Comparison of ENCODE assay signal across 8 mouse cellular contexts in genomic region chr7:109781470-109782203, GRCm38 (mm10). TPM values are rescaled to one million over a fixed set of nuclear protein-coding genes. Genes with fewer than 3 reads are reported as not detected.
DNase-seq lines count a peak whose midpoint lies in the region; ATAC-seq and TF ChIP-seq lines count a peak whose summit lies in the region.

Gene Nrip3, minus strand, starts transcription at chr7:109782025.

- ATAC-seq in embryonic facial prominence, embryonic 12.5 days (ENCODE audit: insufficient number of reproducible peaks, insufficient read depth, low FRiP score, low TSS enrichment), result peak; percentile 76
- ATAC-seq in limb, embryonic 11.5 days (ENCODE audit: insufficient number of reproducible peaks, low FRiP score, low TSS enrichment, low read depth), result peak; percentile 82
- peak; percentile 91 for ATAC-seq in midbrain, embryonic 13.5 days

- 1% methylated on average over 52 of the region's 52 CpGs for WGBS in embryonic facial prominence, embryonic 12.5 days
- 2% methylated on average over 52 of the region's 52 CpGs for WGBS in heart, adult 2 months
- 2% methylated on average over 49 of the region's 52 CpGs for WGBS in limb, embryonic 11.5 days
- under 1% methylated on average over 52 of the region's 52 CpGs for WGBS in midbrain, embryonic 13.5 days

- TF ChIP-seq POLR2A in heart, adult 2 months (IDR thresholded peaks at IDR 0.05; ENCODE audit: insufficient read depth, low read depth, low read length), result no peak

- H3K36me3 ChIP-seq in embryonic facial prominence, embryonic 12.5 days, result no peaks in the 10 kb centered on the region
- H3K36me3 ChIP-seq in heart, adult 2 months (ENCODE audit: control insufficient read depth, insufficient read depth, low read length), result no peaks in the 10 kb centered on the region
- H3K36me3 ChIP-seq in limb, embryonic 11.5 days (ENCODE audit: control insufficient read depth, insufficient read depth, low read length), result no peaks in the 10 kb centered on the region
- no peaks in the 10 kb centered on the region for H3K36me3 ChIP-seq in midbrain, embryonic 13.5 days

- no peaks in the 10 kb centered on the region for H3K9me3 ChIP-seq in embryonic facial prominence, embryonic 12.5 days
- H3K9me3 ChIP-seq in limb, embryonic 11.5 days (ENCODE audit: control insufficient read depth, low read length), result no peaks in the 10 kb centered on the region
- no peaks in the 10 kb centered on the region for H3K9me3 ChIP-seq in midbrain, embryonic 13.5 days

- H3K27ac ChIP-seq in embryonic facial prominence, embryonic 12.5 days, result no peak within 1 kb of the TSS
- no peak within 1 kb of the TSS for H3K27ac ChIP-seq in heart, adult 2 months
- H3K27ac ChIP-seq in limb, embryonic 11.5 days (replicated peaks; ENCODE audit: low read depth, low read length), result no peak within 1 kb of the TSS
- no peak within 1 kb of the TSS for H3K27ac ChIP-seq in midbrain, embryonic 13.5 days

- H3K4me1 ChIP-seq in embryonic facial prominence, embryonic 12.5 days, result peaks cover 10% of the 10 kb centered on the region; the same call in 1 of the 2 replicates
- no peaks in the 10 kb centered on the region for H3K4me1 ChIP-seq in heart, adult 2 months (ENCODE audit: control insufficient read depth, insufficient read depth, low read length)
- H3K4me1 ChIP-seq in limb, embryonic 11.5 days (ENCODE audit: control insufficient read depth, insufficient read depth, low read length), result 0 out of 2 replicates have a peak, but pooled peaks cover 7% of the 10 kb centered on the region
- peaks cover 14% of the 10 kb centered on the region for H3K4me1 ChIP-seq in midbrain, embryonic 13.5 days (replicated peaks)

- TF ChIP-seq EP300 in heart, adult 2 months (IDR thresholded peaks at IDR 0.05; ENCODE audit: insufficient read depth, low read depth, low read length), result no peak

- TF ChIP-seq CTCF in heart, adult 2 months (IDR thresholded peaks at IDR 0.05), result no peak

- intact Hi-C loops in heart, adult 2 months (cut with DNase I), result no loop called here

- peaks cover 50% of the 10 kb centered on the region for H3K27me3 ChIP-seq in embryonic facial prominence, embryonic 12.5 days
- peaks cover 5% of the 10 kb centered on the region; the same call in 1 of the 2 replicates for H3K27me3 ChIP-seq in heart, adult 2 months (ENCODE audit: control insufficient read depth, insufficient read depth, low read length)
- H3K27me3 ChIP-seq in limb, embryonic 11.5 days (ENCODE audit: control insufficient read depth, insufficient read depth, low read length), result peaks cover 39% of the 10 kb centered on the region
- H3K27me3 ChIP-seq in midbrain, embryonic 13.5 days, result peaks cover 44% of the 10 kb centered on the region

- H3K79me2 ChIP-seq in heart, adult 2 months (replicated peaks; ENCODE audit: control insufficient read depth, insufficient read depth, low read length), result no peaks in the 10 kb centered on the region

- peak within 1 kb of the TSS; percentile 42; the same call in 1 of the 2 replicates for H3K9ac ChIP-seq in embryonic facial prominence, embryonic 12.5 days
- no peak within 1 kb of the TSS for H3K9ac ChIP-seq in heart, adult 2 months (ENCODE audit: low read depth, low read length)
- H3K9ac ChIP-seq in limb, embryonic 11.5 days (ENCODE audit: low read length), result peak within 1 kb of the TSS; percentile 17; the same call in 1 of the 2 replicates
- peak within 1 kb of the TSS; percentile 71 for H3K9ac ChIP-seq in midbrain, embryonic 13.5 days (replicated peaks)

- peak within 1 kb of the TSS; percentile 99 for H3K4me2 ChIP-seq in embryonic facial prominence, embryonic 12.5 days (replicated peaks)
- peak within 1 kb of the TSS; percentile 94 for H3K4me2 ChIP-seq in limb, embryonic 11.5 days (ENCODE audit: low read depth, severe bottlenecking)
- H3K4me2 ChIP-seq in midbrain, embryonic 13.5 days (replicated peaks), result peak within 1 kb of the TSS; percentile 96

- peak within 1 kb of the TSS; percentile 52 for H3K4me3 ChIP-seq in embryonic facial prominence, embryonic 12.5 days
- peak within 1 kb of the TSS; percentile 50 for H3K4me3 ChIP-seq in heart, adult 2 months
- peak within 1 kb of the TSS; percentile 46 for H3K4me3 ChIP-seq in limb, embryonic 11.5 days (ENCODE audit: low read depth, low read length)
- H3K4me3 ChIP-seq in midbrain, embryonic 13.5 days (replicated peaks), result peak within 1 kb of the TSS; percentile 57

- peak; percentile 40 for DNase-seq in ovary, postnatal 14 days (ENCODE audit: low spot score)
- DNase-seq in ovary, postnatal 10 days (ENCODE audit: low spot score), result no peak
- peak; percentile 59 to 70 for DNase-seq in heart, adult 2 months
- peak; percentile 66 for DNase-seq in kidney, adult 18-20 months
- DNase-seq in limb, embryonic 11.5 days (ENCODE audit: low spot score), result peak; percentile 86
- DNase-seq in spleen, postnatal 36 days (ENCODE audit: low spot score in 2 of 2), result peak; percentile 49 to 62

RNA-seq across cellular contexts. Expression of gene Nrip3, which starts in this region (rescaled TPM):
- polyA plus RNA-seq in embryonic facial prominence, embryonic 12.5 days (2016; fragmentation: Nextera tagmentation; extraction: Ambion mirVana), result 0.56 and 0.58 TPM in 2 replicates
- total RNA-seq in heart, adult 2 months (2021), result under 1 TPM; 0.05 to 0.36 TPM
- 0.10 and 0.15 TPM in 2 replicates for polyA plus RNA-seq in heart, adult 2 months (2012; rRNA removed)
- polyA plus RNA-seq in limb, embryonic 11.5 days (2014; fragmentation: Nextera tagmentation; extraction: Ambion mirVana), result 0.20 and 0.21 TPM in 2 replicates
- 2.0 and 2.2 TPM in 2 replicates for polyA plus RNA-seq in midbrain, embryonic 13.5 days (2015; fragmentation: Nextera tagmentation; extraction: Ambion mirVana)

Comparison
In these comparisons a context has a peak if more than half of its experiments do, and no peak if none do; other contexts are left out.
1. Peak in ATAC-seq, H3K4me3 ChIP-seq, H3K9ac ChIP-seq and H3K4me2 ChIP-seq in embryonic facial prominence, embryonic 12.5 days; RNA of the gene not detected or under 1 TPM.
2. Peak in DNase-seq and H3K4me3 ChIP-seq in heart, adult 2 months; RNA of the gene not detected or under 1 TPM.
3. Peak in DNase-seq, ATAC-seq, H3K4me3 ChIP-seq, H3K9ac ChIP-seq and H3K4me2 ChIP-seq in limb, embryonic 11.5 days; RNA of the gene not detected or under 1 TPM.